Mouse (Mus musculus): ENCODE data around the gene Abcd1.

Abcd1 gene

GRCm38 (mm10) chrX:73716109-73716661 lies at the start of gene Abcd1, which contains the start of gene Bcap31:
Gene Abcd1 (plus strand): TSS chrX:73716597.
Gene Bcap31 (minus strand): TSS chrX:73716175.
- DNase-seq (ENCODE audit: extremely low read depth, insufficient read length, low spot score), result peak; percentile 95

GRCm38 (mm10) chrX:73672031-73672431 lies 44.4 kb upstream of the Abcd1 start:
- DNase-seq (ENCODE audit: extremely low read depth, insufficient read length, low spot score), result peak; percentile 38

DNA sequence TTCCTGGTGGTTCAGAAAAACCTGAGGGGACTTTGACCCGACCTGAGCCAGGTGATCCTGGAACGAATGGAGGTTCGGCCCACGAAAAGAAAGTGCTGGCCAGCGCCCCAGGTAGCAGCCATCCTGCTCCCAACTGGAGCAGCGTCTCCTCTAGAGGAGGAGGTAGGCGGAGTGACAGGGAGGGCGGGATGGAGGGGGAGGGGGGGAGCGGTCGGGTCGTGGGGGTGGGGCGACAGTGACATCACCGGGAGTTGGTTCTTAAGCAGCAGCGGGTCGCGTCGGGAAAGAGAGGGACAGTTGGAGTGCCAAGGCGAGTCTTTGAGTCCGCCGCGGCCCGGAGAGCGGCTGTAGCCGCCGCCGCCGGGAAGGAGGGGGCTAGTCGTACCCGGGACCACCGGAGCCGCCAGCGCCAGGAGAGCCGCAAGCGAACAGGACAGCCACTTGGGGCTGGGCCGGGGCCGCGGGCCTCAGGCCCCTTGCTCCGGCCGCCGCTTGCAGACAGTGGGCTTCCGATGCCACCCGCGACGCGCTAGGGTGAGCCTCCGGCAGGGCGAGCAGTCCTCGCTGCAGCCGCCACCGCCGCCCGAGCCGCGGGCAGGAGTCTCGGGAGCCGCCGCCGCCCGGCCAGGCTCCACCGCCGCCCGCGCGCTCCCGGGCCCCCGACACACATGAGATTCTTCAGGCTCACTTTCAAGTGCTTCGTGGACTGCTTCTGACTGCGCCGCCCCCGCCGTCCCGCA lies 43.3 kb upstream of the Abcd1 start, which contains the start of gene Slc6a8:
Slc6a8 (plus strand) TSS at position 272 of the 740 bp plus-strand sequence.
- DNase-seq (ENCODE audit: extremely low read depth, insufficient read length, low spot score), result peak; percentile 86

- DNase-seq (ENCODE audit: extremely low read depth, insufficient read length, low spot score), result no peak
Observed at GRCm38 (mm10) chrX:73673619-73673967, 42.8 kb upstream of the Abcd1 start.

DNA sequence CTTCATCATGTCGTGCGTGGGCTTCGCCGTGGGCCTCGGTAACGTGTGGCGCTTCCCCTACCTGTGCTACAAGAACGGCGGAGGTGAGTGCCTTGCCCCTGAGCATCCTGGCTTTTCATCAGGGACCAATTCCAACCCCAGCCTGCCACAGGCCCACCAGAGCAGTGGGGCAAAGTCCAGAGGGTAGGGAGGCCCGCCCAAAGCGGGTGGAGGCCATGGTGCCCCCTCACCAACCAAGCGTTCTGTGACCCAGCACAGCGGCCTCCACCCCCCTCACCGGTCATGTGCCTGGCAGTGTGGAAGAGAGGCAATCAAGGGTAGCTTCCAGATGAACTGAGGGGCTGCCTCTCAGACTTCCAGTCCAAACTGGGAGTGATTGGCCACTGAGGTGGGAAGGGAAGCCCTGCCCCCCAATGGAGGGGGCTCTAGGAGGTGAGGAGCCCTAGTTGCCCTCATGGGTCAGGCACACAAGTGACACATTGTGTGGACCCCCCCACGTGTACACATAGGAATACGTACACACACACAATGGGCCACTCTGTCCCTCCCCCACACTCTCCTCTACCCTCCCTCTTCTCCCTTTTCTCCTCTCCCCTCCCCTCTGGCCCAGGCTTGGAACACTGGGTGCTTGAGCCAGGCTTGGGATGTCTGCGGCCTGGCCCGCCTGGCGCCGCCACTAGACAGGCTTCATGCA lies 42.3 kb upstream of the Abcd1 start:
- peak; percentile 54 for DNase-seq (ENCODE audit: extremely low read depth, insufficient read length, low spot score)

DNA sequence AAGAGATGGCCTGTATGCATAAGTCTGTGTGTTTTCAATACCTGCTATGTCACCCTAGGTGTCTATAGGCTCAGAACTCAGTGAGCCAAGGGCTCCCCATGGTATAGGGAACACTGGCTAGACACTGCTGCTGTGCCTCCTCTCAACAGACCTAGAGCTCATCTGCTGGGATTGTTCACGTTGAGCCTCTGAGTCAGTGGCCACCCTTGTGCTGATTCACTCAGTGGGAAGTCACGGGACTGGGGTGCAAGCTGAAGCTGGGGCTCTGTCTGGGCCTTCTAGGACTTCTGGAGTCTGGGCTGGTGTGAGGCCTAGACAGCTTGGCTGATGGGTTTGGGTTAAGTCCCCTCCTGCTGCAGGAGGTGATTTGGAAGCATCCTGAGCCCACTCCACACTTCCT lies 41.2 kb upstream of the Abcd1 start:
- DNase-seq (ENCODE audit: extremely low read depth, insufficient read length, low spot score), result peak; percentile 47

DNA sequence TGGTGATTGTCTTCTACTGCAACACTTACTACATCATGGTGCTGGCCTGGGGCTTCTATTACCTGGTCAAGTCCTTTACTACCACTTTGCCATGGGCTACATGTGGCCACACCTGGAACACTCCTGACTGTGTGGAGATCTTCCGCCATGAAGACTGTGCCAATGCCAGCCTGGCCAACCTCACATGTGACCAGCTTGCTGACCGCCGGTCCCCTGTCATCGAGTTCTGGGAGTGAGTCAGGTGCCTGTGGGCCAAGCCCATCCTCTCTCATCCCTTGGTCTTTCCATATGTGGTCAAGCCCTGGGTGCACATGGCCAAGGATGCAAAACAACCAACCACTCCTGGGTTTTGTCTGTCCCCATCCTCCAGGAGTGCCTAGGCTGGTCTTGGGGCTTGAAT lies 39.7 kb upstream of the Abcd1 start:
- no peak for DNase-seq (ENCODE audit: extremely low read depth, insufficient read length, low spot score)

DNA sequence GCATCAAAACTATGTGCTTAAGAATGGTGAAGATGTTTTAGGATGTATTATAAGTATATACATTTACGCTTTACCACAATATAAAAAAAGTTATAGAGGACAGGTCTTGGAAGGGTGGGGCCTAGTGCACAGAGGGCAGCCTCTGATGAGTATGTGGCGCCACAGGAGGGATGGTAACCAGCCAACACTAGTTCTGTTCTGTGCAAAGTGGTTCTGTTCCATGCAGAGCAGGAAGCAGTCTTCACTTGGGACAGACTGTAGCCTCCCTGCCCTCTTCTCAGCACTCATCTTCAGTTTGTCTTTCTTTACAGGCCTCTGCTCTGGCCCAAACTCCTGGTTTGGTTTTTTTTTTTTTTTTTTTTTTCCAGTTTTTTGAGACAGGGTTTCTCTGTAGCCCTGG lies 32.2 kb upstream of the Abcd1 start:
- no peak for DNase-seq (ENCODE audit: extremely low read depth, insufficient read length, low spot score)

DNA sequence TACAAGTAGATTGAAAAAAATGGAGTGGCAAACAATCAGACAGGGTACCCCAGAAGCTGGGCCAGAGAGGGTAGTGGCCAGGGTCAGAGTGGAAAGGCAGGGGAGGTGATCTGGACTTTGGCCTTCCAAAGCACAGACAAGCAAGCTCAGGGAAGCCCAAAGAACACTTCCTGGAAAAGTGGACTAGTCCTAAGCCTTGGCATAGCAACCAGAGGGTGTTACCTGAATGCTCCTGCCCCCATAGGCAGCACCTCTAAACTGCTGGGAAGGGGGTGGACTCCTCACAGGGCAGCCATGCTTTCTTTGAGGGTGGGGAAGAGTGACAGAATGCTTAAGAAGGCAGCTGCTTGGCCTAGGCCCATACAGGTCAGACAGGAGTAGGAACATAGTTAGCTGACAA lies 31.4 kb upstream of the Abcd1 start:
- DNase-seq (ENCODE audit: extremely low read depth, insufficient read length, low spot score), result no peak

- peak; percentile 59 for DNase-seq (ENCODE audit: extremely low read depth, insufficient read length, low spot score)
Observed at GRCm38 (mm10) chrX:73685629-73686028, 30.8 kb upstream of the Abcd1 start.

DNA sequence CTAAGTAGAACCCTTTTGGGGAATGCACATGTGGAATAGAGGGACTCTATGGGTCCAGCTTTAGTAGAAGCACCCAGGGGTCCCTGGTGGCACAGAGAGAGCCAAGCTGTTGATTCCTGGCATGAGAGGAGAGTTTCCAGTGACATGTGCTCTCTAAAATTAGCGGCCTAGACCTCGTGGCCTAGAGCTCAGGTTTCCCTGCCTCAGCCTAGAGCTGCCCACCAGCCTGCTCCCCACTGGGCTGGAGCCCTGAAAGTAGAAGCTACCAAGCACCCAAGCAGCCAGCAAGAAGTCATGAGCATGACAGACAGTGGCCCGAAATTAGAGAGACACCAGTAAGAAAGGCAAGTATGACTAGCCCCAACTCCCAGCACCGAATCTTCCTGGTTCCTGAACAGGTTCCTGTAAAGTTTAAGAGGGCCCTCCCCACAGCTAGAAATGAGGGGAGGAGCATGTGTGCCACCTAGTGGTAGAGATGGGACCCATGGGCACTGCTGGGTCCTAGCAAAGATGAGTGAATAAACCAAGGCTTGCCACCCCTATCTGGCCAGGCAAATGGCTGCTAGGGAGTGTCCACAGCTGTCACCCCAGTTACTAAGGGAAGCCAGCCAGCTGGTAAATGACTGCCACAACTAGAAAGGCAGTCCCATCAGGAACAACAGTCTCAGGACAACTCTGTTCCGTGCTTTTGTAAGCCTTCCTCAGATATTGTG lies 25.3 kb upstream of the Abcd1 start:
- peak; percentile 23 for DNase-seq (ENCODE audit: extremely low read depth, insufficient read length, low spot score)

- DNase-seq (ENCODE audit: extremely low read depth, insufficient read length, low spot score), result no peak
Observed at GRCm38 (mm10) chrX:73700472-73700871, 15.9 kb upstream of the Abcd1 start.

DNA sequence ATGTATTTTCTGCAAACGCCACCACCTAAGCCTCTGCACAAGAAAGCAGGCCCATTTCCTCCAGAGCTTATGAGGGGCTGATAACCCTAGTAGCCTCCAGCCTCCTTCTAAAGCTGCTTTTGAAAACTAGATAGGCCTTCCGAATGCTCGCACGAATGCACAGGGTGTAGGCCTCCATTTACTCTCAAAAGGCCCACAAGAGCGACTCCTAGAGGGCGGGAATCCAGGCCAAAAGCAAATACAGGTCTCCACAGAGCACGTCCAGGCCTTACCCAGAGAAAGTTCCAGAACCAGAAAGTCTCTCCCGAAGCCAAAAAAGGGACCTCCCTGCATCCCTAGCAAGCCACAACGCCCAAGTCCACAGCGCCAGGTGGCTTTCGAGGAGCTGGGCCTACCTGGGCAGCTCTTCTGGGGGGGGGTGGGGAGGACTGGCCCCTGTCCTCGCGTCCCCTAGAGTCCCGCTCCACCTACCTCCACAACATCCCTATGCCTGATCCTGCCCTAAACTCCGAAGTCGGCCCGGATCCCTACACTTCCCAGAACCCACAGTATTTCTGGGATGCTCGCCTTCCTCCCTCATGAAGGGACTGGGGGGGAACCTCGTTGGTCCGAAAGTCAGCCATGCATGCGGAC lies 805 bp upstream of the Abcd1 start:
- DNase-seq (ENCODE audit: extremely low read depth, insufficient read length, low spot score), result no peak

GRCm38 (mm10) chrX:73716709-73717545 lies 530 bp downstream of the Abcd1 start:
- DNase-seq (ENCODE audit: extremely low read depth, insufficient read length, low spot score), result no peak

GRCm38 (mm10) chrX:73717667-73718066 lies 1.3 kb downstream of the Abcd1 start:
- no peak for DNase-seq (ENCODE audit: extremely low read depth, insufficient read length, low spot score)

DNA sequence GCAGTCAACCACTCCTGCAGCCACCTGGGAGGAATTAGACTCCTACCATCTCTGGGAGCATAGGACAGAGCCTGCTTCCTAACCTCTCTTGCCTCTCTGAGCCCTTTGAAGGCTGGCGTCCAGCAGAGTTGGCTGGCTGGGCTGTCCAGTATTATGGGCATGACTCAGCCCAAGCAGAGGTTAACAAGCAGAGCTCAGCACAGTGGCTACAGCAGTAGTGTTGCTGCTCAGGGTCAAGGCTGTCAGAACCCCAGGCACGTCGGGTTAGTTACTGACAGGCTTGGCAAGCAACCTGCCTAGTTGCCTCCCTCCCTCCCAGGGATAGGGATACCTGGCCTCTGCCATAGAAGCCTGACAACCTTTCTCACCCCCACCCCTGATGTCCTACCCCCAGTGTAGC lies 1.9 kb downstream of the Abcd1 start:
- peak; percentile 46 for DNase-seq (ENCODE audit: extremely low read depth, insufficient read length, low spot score)

- DNase-seq (ENCODE audit: extremely low read depth, insufficient read length, low spot score), result peak; percentile 18
Observed at GRCm38 (mm10) chrX:73718686-73719362, 2.4 kb downstream of the Abcd1 start.

GRCm38 (mm10) chrX:73730908-73731307 lies 14.5 kb downstream of the Abcd1 start:
- DNase-seq (ENCODE audit: extremely low read depth, insufficient read length, low spot score), result no peak

- DNase-seq (ENCODE audit: extremely low read depth, insufficient read length, low spot score), result no peak
Observed at GRCm38 (mm10) chrX:73738155-73738554, 21.8 kb downstream of the Abcd1 start.
